Mouse (Mus musculus) hindbrain, embryonic 12.5 days (tissue): ENCODE measurements around the gene Pex11a. TPM values are rescaled to one million over a fixed set of nuclear protein-coding genes. Genes with fewer than 3 reads are reported as not detected.

Source experiments
- ATAC-seq: fragments of 200-750 bp; cut with Nextera tagmentation; 2 replicates; pipeline ENCODE4 v1.8.0; 2017; ENCODE audit warnings: moderate TSS enrichment; ENCODE audit not compliant: low FRiP score
- H3K27ac ChIP-seq: fragments of 300-500 bp; sonication (generic); 2 replicates; pipeline ENCODE4 v1.5.1; 2016; ENCODE audit warnings: mild to moderate bottlenecking
- H3K27me3 ChIP-seq: fragments of 300-500 bp; sonication (generic); 2 replicates; pipeline ENCODE4 v1.6.1; 2016; ENCODE audit warnings: mild to moderate bottlenecking
- H3K36me3 ChIP-seq: fragments of 300-500 bp; sonication (generic); 2 replicates; pipeline ENCODE4 v1.6.1; 2016; ENCODE audit warnings: mild to moderate bottlenecking
- H3K4me1 ChIP-seq: fragments of 300-500 bp; sonication (generic); 2 replicates; pipeline ENCODE4 v1.6.1; 2016
- H3K4me2 ChIP-seq: fragments of 300-500 bp; sonication (generic); replicated peaks from 2 replicates; pipeline ENCODE4 v1.6.1; 2016; ENCODE audit warnings: mild to moderate bottlenecking
- H3K4me3 ChIP-seq: fragments of 300-500 bp; sonication (generic); 2 replicates; pipeline ENCODE4 v1.5.1; 2016; ENCODE audit warnings: mild to moderate bottlenecking
- H3K9ac ChIP-seq: fragments of 300-500 bp; sonication (generic); 2 replicates; pipeline ENCODE4 v1.6.1; 2016; ENCODE audit warnings: mild to moderate bottlenecking, moderate library complexity
- H3K9me3 ChIP-seq: fragments of 300-500 bp; sonication (generic); replicated peaks from 2 replicates; pipeline ENCODE4 v1.6.1; 2016; ENCODE audit warnings: mild to moderate bottlenecking
- WGBS: fragments of 180-500 bp; shearing (Covaris S2); methylation state at CpG from one replicate; pipeline ENCODE4 v1.1.7; 2016; 5-methylcytosine and 5-hydroxymethylcytosine counted together
- polyA plus RNA-seq: library from polyadenylated mRNA; unstranded; fragments of >200 nt; fragmentation: Nextera tagmentation; extraction: Ambion mirVana; gene quantifications from 2 replicates; pipeline ENCODE4 v1.2.1, GENCODE M21; 2016

The Pex11a gene
- polyA plus RNA-seq, 1 experiment from 2014 or later: 9.5 TPM

GRCm38 (mm10) chr7:79732622-79733021, 10.3 kb downstream of the Pex11a start, which contains the start of gene Plin1:
Gene Plin1 (minus strand): TSS chr7:79732903.
- WGBS: 57% methylated on average over 4 of the region's 4 CpGs
- ATAC-seq: no peak

GRCm38 (mm10) chr7:79731438-79731837, 11.5 kb downstream of the Pex11a start:
- Histone ChIP-seq H3K4me2 (no peak overlapping the region), H3K27ac (no peak overlapping the region), H3K9ac (no peak overlapping the region), H3K36me3 (no peaks in the 10 kb centered on the region), H3K4me3 (no peak overlapping the region), H3K27me3 (peaks cover 16% of the 10 kb centered on the region; the same call in 1 of the 2 replicates), H3K9me3 (no peaks in the 10 kb centered on the region), H3K4me1 (no peaks in the 10 kb centered on the region)
- WGBS: 79% methylated on average over 13 of the region's 13 CpGs
- ATAC-seq: no peak

More at GRCm38 (mm10) chr7:79732622-79733021, 10.3 kb downstream of the Pex11a start, which contains the start of gene Plin1:
- no peak within 1 kb of the TSS for H3K27ac ChIP-seq
- H3K4me3 ChIP-seq: no peak within 1 kb of the TSS
- no peaks in the 10 kb centered on the region for H3K9me3 ChIP-seq
- no peaks in the 10 kb centered on the region for H3K4me1 ChIP-seq
- H3K4me2 ChIP-seq: no peak within 1 kb of the TSS
- H3K36me3 ChIP-seq: peaks cover 8% of the 10 kb centered on the region
- peaks cover 13% of the 10 kb centered on the region; the same call in 1 of the 2 replicates for H3K27me3 ChIP-seq
- H3K9ac ChIP-seq: no peak within 1 kb of the TSS

- ATAC-seq: no peak
- WGBS: 69% methylated on average over 11 of the region's 11 CpGs
- H3K4me3 ChIP-seq: no peak overlapping the region
These were observed 13.1 kb downstream of the Pex11a start for GRCm38 (mm10) chr7:79729743-79730370.

GRCm38 (mm10) chr7:79729169-79729568, 13.8 kb downstream of the Pex11a start:
- H3K4me1 ChIP-seq: no peaks in the 10 kb centered on the region
- 9% methylated on average over 8 of the region's 8 CpGs for WGBS
- peak; percentile 39 for ATAC-seq
- H3K27ac ChIP-seq: no peak overlapping the region
- no peak overlapping the region for H3K4me2 ChIP-seq
- no peak overlapping the region for H3K9ac ChIP-seq
- no peaks in the 10 kb centered on the region for H3K9me3 ChIP-seq
- no peaks in the 10 kb centered on the region for H3K36me3 ChIP-seq
- no peak overlapping the region for H3K4me3 ChIP-seq
- peaks cover 19% of the 10 kb centered on the region; the same call in 1 of the 2 replicates for H3K27me3 ChIP-seq

More at GRCm38 (mm10) chr7:79729743-79730370, 13.1 kb downstream of the Pex11a start:
- no peak overlapping the region for H3K9ac ChIP-seq
- H3K4me2 ChIP-seq: no peak overlapping the region
- no peaks in the 10 kb centered on the region for H3K9me3 ChIP-seq
- no peak overlapping the region for H3K27ac ChIP-seq
- H3K27me3 ChIP-seq: peaks cover 19% of the 10 kb centered on the region; the same call in 1 of the 2 replicates
- H3K4me1 ChIP-seq: no peaks in the 10 kb centered on the region
- H3K36me3 ChIP-seq: no peaks in the 10 kb centered on the region

- Histone ChIP-seq H3K36me3 (no peaks in the 10 kb centered on the region), H3K4me1 (no peaks in the 10 kb centered on the region), H3K27ac (no peak overlapping the region), H3K4me3 (no peak overlapping the region), H3K9me3 (no peaks in the 10 kb centered on the region), H3K9ac (no peak overlapping the region), H3K27me3 (peaks cover 27% of the 10 kb centered on the region), H3K4me2 (no peak overlapping the region)
- WGBS: 25% methylated on average over 6 of the region's 6 CpGs
- ATAC-seq: peak; percentile 49
These were observed 14.7 kb downstream of the Pex11a start for GRCm38 (mm10) chr7:79728219-79728618.

GRCm38 (mm10) chr7:79727091-79727490, 15.8 kb downstream of the Pex11a start:
- no peak overlapping the region for H3K9ac ChIP-seq
- no peaks in the 10 kb centered on the region for H3K36me3 ChIP-seq
- H3K27me3 ChIP-seq: peaks cover 38% of the 10 kb centered on the region
- H3K4me2 ChIP-seq: no peak overlapping the region
- H3K4me3 ChIP-seq: no peak overlapping the region
- no peak overlapping the region for H3K27ac ChIP-seq
- H3K9me3 ChIP-seq: no peaks in the 10 kb centered on the region
- H3K4me1 ChIP-seq: no peaks in the 10 kb centered on the region
- ATAC-seq: no peak
- WGBS: 13% methylated on average over 2 of the region's 2 CpGs

- peak; percentile 66 for ATAC-seq
- H3K9ac ChIP-seq: peak overlapping the region; percentile 72
- no peaks in the 10 kb centered on the region for H3K9me3 ChIP-seq
- H3K27me3 ChIP-seq: peaks cover 45% of the 10 kb centered on the region
- H3K36me3 ChIP-seq: no peaks in the 10 kb centered on the region
- WGBS: under 1% methylated on average over 47 of the region's 48 CpGs
- H3K4me3 ChIP-seq: peak overlapping the region; percentile 57
- H3K4me2 ChIP-seq: peak overlapping the region; percentile 79
- H3K4me1 ChIP-seq: no peaks in the 10 kb centered on the region
- H3K27ac ChIP-seq: 0 out of 2 replicates have a peak overlapping the region, but pooled peaks have one; percentile 8
These were observed 21.4 kb downstream of the Pex11a start for GRCm38 (mm10) chr7:79721386-79721977.

- peaks cover 27% of the 10 kb centered on the region for H3K27me3 ChIP-seq
- peak within 1 kb of the TSS; percentile 54 for H3K4me3 ChIP-seq
- peak within 1 kb of the TSS; percentile 77 for H3K4me2 ChIP-seq
- H3K27ac ChIP-seq: no peak within 1 kb of the TSS
- H3K9me3 ChIP-seq: no peaks in the 10 kb centered on the region
- under 1% methylated on average over 34 of the region's 55 CpGs for WGBS
- peak; percentile 86 for ATAC-seq
- H3K9ac ChIP-seq: peak within 1 kb of the TSS; percentile 71
- H3K4me1 ChIP-seq: peaks cover 24% of the 10 kb centered on the region
- no peaks in the 10 kb centered on the region for H3K36me3 ChIP-seq
These were observed 27.5 kb downstream of the Pex11a start, which contains the start of gene Kif7 for GRCm38 (mm10) chr7:79715187-79715981. Gene Kif7 (minus strand): TSS chr7:79715720.

- Histone ChIP-seq H3K27me3 (peaks cover 22% of the 10 kb centered on the region), H3K27ac (peak overlapping the region; percentile 23; the same call in 1 of the 2 replicates), H3K4me2 (peak overlapping the region; percentile 64), H3K9me3 (no peaks in the 10 kb centered on the region), H3K4me1 (peaks cover 24% of the 10 kb centered on the region), H3K9ac (peak overlapping the region; percentile 54; the same call in 1 of the 2 replicates), H3K36me3 (0 out of 2 replicates have a peak, but pooled peaks cover 5% of the 10 kb centered on the region), H3K4me3 (peak overlapping the region; percentile 47)
- WGBS: 28% methylated on average over 17 of the region's 17 CpGs
- no peak for ATAC-seq
These were observed 32.1 kb downstream of the Pex11a start for GRCm38 (mm10) chr7:79710831-79711230.

GRCm38 (mm10) chr7:79710130-79710607, 32.8 kb downstream of the Pex11a start:
- H3K9ac ChIP-seq: peak overlapping the region; percentile 54
- ATAC-seq: peak; percentile 88
- under 1% methylated on average over 55 of the region's 55 CpGs for WGBS
- no peak overlapping the region for H3K27ac ChIP-seq
- H3K4me1 ChIP-seq: peaks cover 17% of the 10 kb centered on the region
- peaks cover 19% of the 10 kb centered on the region for H3K27me3 ChIP-seq
- H3K4me2 ChIP-seq: peak overlapping the region; percentile 64
- 0 out of 2 replicates have a peak, but pooled peaks cover 5% of the 10 kb centered on the region for H3K36me3 ChIP-seq
- H3K9me3 ChIP-seq: no peaks in the 10 kb centered on the region
- H3K4me3 ChIP-seq: peak overlapping the region; percentile 47

- Histone ChIP-seq H3K4me3 (no peak overlapping the region), H3K4me1 (peaks cover 2% of the 10 kb centered on the region), H3K9me3 (no peaks in the 10 kb centered on the region), H3K4me2 (no peak overlapping the region), H3K27ac (no peak overlapping the region), H3K9ac (no peak overlapping the region), H3K27me3 (peaks cover 5% of the 10 kb centered on the region; the same call in 1 of the 2 replicates), H3K36me3 (peaks cover 43% of the 10 kb centered on the region)
- no peak for ATAC-seq
- WGBS: 91% methylated on average over 5 of the region's 5 CpGs
These were observed 37.7 kb downstream of the Pex11a start for GRCm38 (mm10) chr7:79705210-79705609.

GRCm38 (mm10) chr7:79702755-79703154, 40.2 kb downstream of the Pex11a start:
- ATAC-seq: no peak
- Histone ChIP-seq H3K9me3 (no peaks in the 10 kb centered on the region), H3K4me1 (no peaks in the 10 kb centered on the region), H3K36me3 (peaks cover 60% of the 10 kb centered on the region), H3K27ac (no peak overlapping the region), H3K4me3 (no peak overlapping the region), H3K4me2 (no peak overlapping the region), H3K9ac (no peak overlapping the region), H3K27me3 (no peaks in the 10 kb centered on the region)
- 88% methylated on average over 16 of the region's 16 CpGs for WGBS
